Mouse (Mus musculus) heart, embryonic 13.5 days (tissue): Measurements from ENCODE around the gene Apol9b. TPM values are rescaled to one million over a fixed set of nuclear protein-coding genes. Genes with fewer than 3 reads are reported as not detected.
A peak's percentile ranks its signal among the peaks of the same experiment; 100 is the strongest.

Experiments used
- ATAC-seq: fragments of 200-750 bp; cut with Nextera tagmentation; 2 replicates; pipeline ENCODE4 v1.8.0; 2017; ENCODE audit warnings: moderate TSS enrichment; ENCODE audit not compliant: insufficient number of reproducible peaks, low FRiP score, low TSS enrichment; ENCODE audit errors: extremely low read depth
- H3K27ac ChIP-seq: fragments of 300-500 bp; sonication (generic); replicated peaks from 2 replicates; pipeline ENCODE4 v1.5.1; 2015; ENCODE audit warnings: moderate library complexity, mild to moderate bottlenecking, inconsistent platforms
- H3K27me3 ChIP-seq: fragments of 300-500 bp; sonication (generic); replicated peaks from 2 replicates; pipeline ENCODE4 v1.6.1; 2015; ENCODE audit warnings: mild to moderate bottlenecking, inconsistent platforms
- H3K36me3 ChIP-seq: fragments of 300-500 bp; sonication (generic); 2 replicates; pipeline ENCODE4 v1.6.1; 2015; ENCODE audit warnings: mild to moderate bottlenecking, inconsistent platforms
- H3K4me1 ChIP-seq: fragments of 300-500 bp; sonication (generic); 2 replicates; pipeline ENCODE4 v1.6.1; 2015; ENCODE audit warnings: inconsistent platforms
- H3K4me2 ChIP-seq: fragments of 300-500 bp; sonication (generic); 2 replicates; pipeline ENCODE4 v1.6.1; 2015; ENCODE audit warnings: inconsistent platforms, mild to moderate bottlenecking, moderate library complexity
- H3K4me3 ChIP-seq: fragments of 300-500 bp; sonication (generic); 2 replicates; pipeline ENCODE4 v1.5.1; 2015; ENCODE audit warnings: moderate library complexity, mild to moderate bottlenecking, inconsistent platforms
- H3K9ac ChIP-seq: fragments of 300-500 bp; sonication (generic); 2 replicates; pipeline ENCODE4 v1.6.1; 2015; ENCODE audit warnings: inconsistent platforms, mild to moderate bottlenecking, moderate library complexity
- H3K9me3 ChIP-seq: fragments of 300-500 bp; sonication (generic); 2 replicates; pipeline ENCODE4 v1.6.1; 2016; ENCODE audit warnings: inconsistent platforms
- WGBS: fragments of 180-500 bp; shearing (Covaris S2); methylation state at CpG from one replicate; pipeline ENCODE4 v1.1.7; 2015; ENCODE audit warnings: mixed read lengths; 5-methylcytosine and 5-hydroxymethylcytosine counted together
- polyA plus RNA-seq: library from polyadenylated mRNA; unstranded; fragments of >200 nt; fragmentation: Nextera tagmentation; extraction: Ambion mirVana; gene quantifications from 2 replicates; pipeline ENCODE4 v1.2.1, GENCODE M21; 2015

Gene Apol9b
- polyA plus RNA-seq, 1 experiment from 2014 or later: 0.20 TPM

DNA sequence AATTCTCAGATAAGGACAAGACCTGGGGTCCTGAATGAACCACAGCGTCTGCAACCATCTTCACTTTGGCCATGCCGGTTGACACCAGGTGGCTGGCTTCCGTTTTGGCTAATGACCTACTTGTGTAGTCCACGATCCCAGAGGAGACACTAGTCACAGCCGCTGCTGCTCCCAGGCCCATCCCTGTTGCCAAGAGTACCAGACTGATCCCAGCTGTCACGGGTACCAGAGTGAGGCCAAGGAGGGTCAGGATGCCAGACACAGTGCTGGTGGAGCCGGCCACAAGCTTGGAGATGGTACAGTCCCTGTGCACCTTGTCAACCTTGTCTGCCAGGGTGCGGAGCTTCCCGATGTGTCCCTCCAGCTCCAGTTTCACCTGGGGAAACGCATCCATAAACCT is 20.9 kb downstream of the Apol9b start:
- Histone ChIP-seq H3K27ac (no peak overlapping the region), H3K4me3 (no peak overlapping the region), H3K4me1 (peaks cover 5% of the 10 kb centered on the region; the same call in 1 of the 2 replicates), H3K27me3 (peaks cover 10% of the 10 kb centered on the region; the same call in 1 of the 2 replicates), H3K9ac (no peak overlapping the region), H3K4me2 (no peak overlapping the region), H3K9me3 (no peaks in the 10 kb centered on the region), H3K36me3 (no peaks in the 10 kb centered on the region)
- no peak for ATAC-seq
- WGBS: 83% methylated on average over 10 of the region's 10 CpGs

- Histone ChIP-seq H3K4me1 (peaks cover 5% of the 10 kb centered on the region; the same call in 1 of the 2 replicates), H3K27me3 (peaks cover 10% of the 10 kb centered on the region; the same call in 1 of the 2 replicates), H3K4me3 (no peak overlapping the region), H3K9ac (no peak overlapping the region), H3K9me3 (no peaks in the 10 kb centered on the region), H3K27ac (no peak overlapping the region), H3K36me3 (no peaks in the 10 kb centered on the region), H3K4me2 (no peak overlapping the region)
- ATAC-seq: no peak
- 20% methylated on average over 1 of the region's 1 CpGs for WGBS
Measured at GRCm38 (mm10) chr15:77750461-77750860, 21.6 kb downstream of the Apol9b start.

GRCm38 (mm10) chr15:77752443-77752842 is 23.6 kb downstream of the Apol9b start:
- no peaks in the 10 kb centered on the region for H3K36me3 ChIP-seq
- no peaks in the 10 kb centered on the region for H3K9me3 ChIP-seq
- no peak overlapping the region for H3K4me2 ChIP-seq
- no peak overlapping the region for H3K4me3 ChIP-seq
- WGBS: 51% methylated on average over 11 of the region's 11 CpGs
- H3K4me1 ChIP-seq: peaks cover 8% of the 10 kb centered on the region
- H3K9ac ChIP-seq: no peak overlapping the region
- H3K27me3 ChIP-seq: peaks cover 10% of the 10 kb centered on the region; the same call in 1 of the 2 replicates
- H3K27ac ChIP-seq: no peak overlapping the region
- ATAC-seq: no peak

DNA sequence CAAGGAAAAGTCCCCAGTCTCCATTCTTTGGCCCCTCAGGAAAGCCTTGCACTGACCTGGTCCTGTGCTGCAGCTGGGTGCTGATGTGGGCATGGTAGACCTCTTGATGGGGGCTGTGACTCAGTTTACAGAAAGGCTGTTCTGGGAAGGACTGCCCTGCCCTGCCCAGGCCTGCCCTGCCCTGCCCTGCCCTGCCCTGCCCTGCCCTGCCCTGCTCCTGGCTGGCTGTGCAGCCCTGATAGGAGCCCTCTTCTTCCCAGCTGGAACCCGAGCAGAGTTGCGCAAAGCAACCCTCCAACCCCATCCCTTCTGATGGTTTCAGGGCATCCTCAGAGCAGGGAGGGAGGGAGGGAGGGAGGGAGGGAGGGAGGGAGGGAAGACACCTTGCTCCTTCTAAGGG is 26.3 kb downstream of the Apol9b start:
- 20% methylated on average over 1 of the region's 2 CpGs for WGBS
- no peak overlapping the region for H3K27ac ChIP-seq
- no peak for ATAC-seq

GRCm38 (mm10) chr15:77756081-77756480 is 27.2 kb downstream of the Apol9b start:
- H3K27me3 ChIP-seq: peaks cover 10% of the 10 kb centered on the region; the same call in 1 of the 2 replicates
- H3K4me2 ChIP-seq: no peak overlapping the region; the same call in 1 of the 2 replicates
- H3K9me3 ChIP-seq: no peaks in the 10 kb centered on the region
- H3K9ac ChIP-seq: no peak overlapping the region
- no peak for ATAC-seq
- H3K27ac ChIP-seq: no peak overlapping the region
- peaks cover 28% of the 10 kb centered on the region for H3K36me3 ChIP-seq
- 53% methylated on average over 2 of the region's 2 CpGs for WGBS
- no peak overlapping the region for H3K4me3 ChIP-seq
- H3K4me1 ChIP-seq: peaks cover 8% of the 10 kb centered on the region

More for the DNA sequence above, 26.3 kb downstream of the Apol9b start:
- Histone ChIP-seq H3K9me3 (no peaks in the 10 kb centered on the region), H3K27me3 (peaks cover 10% of the 10 kb centered on the region; the same call in 1 of the 2 replicates), H3K4me3 (0 out of 2 replicates have a peak overlapping the region, but pooled peaks have one; percentile 0), H3K9ac (no peak overlapping the region), H3K4me2 (peak overlapping the region; percentile 20; the same call in 1 of the 2 replicates), H3K36me3 (peaks cover 19% of the 10 kb centered on the region), H3K4me1 (peaks cover 8% of the 10 kb centered on the region)

GRCm38 (mm10) chr15:77756848-77757247 is 28.0 kb downstream of the Apol9b start, which contains the start of gene Apol8:
TSS of gene Apol8 (minus strand) at chr15:77757003.
- no peaks in the 10 kb centered on the region for H3K9me3 ChIP-seq
- peaks cover 36% of the 10 kb centered on the region for H3K36me3 ChIP-seq
- 5% methylated on average over 9 of the region's 9 CpGs for WGBS
- no peak for ATAC-seq
- peaks cover 10% of the 10 kb centered on the region; the same call in 1 of the 2 replicates for H3K27me3 ChIP-seq
- no peak within 1 kb of the TSS for H3K9ac ChIP-seq
- no peak within 1 kb of the TSS for H3K4me3 ChIP-seq
- H3K4me1 ChIP-seq: peaks cover 8% of the 10 kb centered on the region
- peak within 1 kb of the TSS; percentile 35 for H3K4me2 ChIP-seq
- H3K27ac ChIP-seq: no peak within 1 kb of the TSS

- ATAC-seq: no peak
- no peak overlapping the region for H3K27ac ChIP-seq
- no peaks in the 10 kb centered on the region for H3K9me3 ChIP-seq
- H3K9ac ChIP-seq: no peak overlapping the region
- H3K4me2 ChIP-seq: no peak overlapping the region
- peaks cover 8% of the 10 kb centered on the region for H3K4me1 ChIP-seq
- H3K4me3 ChIP-seq: no peak overlapping the region
- WGBS: 75% methylated on average over 4 of the region's 4 CpGs
- peaks cover 5% of the 10 kb centered on the region; the same call in 1 of the 2 replicates for H3K27me3 ChIP-seq
- peaks cover 44% of the 10 kb centered on the region for H3K36me3 ChIP-seq
Measured at GRCm38 (mm10) chr15:77757586-77758226, 28.9 kb downstream of the Apol9b start.

DNA sequence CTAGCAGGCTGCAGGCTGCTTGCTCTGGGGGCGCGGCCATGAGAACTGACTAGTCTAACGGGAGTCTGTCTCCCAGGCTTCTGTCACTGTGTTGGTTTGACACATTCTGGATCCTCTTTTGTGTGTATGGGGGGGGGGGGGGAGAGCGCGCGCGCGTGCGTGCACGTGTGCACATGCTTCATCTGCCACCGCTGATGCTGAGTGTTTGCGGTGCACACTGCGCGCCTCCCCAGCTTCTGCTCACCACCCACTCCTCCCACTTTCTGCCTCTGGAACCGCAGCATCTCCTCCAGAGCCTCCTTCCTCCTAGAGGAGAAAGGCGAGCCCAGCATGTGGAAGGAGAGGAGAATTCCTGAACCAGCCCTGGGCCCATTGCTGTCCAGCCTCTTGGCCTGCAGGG is 31.2 kb downstream of the Apol9b start:
- no peak overlapping the region for H3K27ac ChIP-seq
- ATAC-seq: no peak
- H3K9ac ChIP-seq: no peak overlapping the region
- no peaks in the 10 kb centered on the region for H3K9me3 ChIP-seq
- WGBS: 93% methylated on average over 15 of the region's 16 CpGs
- peaks cover 68% of the 10 kb centered on the region for H3K36me3 ChIP-seq
- H3K4me3 ChIP-seq: no peak overlapping the region
- peaks cover 3% of the 10 kb centered on the region; the same call in 1 of the 2 replicates for H3K4me1 ChIP-seq
- no peaks in the 10 kb centered on the region for H3K27me3 ChIP-seq
- no peak overlapping the region for H3K4me2 ChIP-seq

DNA sequence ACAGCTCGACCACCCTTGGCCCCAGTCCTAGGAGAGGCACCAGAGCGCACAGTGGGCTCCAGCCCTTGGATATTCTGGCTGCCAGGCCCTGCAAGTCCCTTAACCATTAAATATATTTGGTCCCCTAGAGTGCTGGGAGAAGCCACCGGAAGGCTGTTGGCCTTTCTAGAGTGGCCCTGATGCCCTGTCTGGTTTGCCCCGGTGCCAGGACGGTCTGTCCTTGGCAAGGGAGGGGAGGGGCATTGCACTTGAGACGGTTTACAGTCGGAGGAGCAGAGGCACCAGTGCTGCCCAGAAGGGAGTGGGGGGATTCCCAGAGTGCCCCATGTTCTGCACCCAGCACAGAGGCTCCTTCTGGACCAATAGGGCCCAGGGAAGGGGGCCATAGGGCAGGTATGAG is 32.2 kb downstream of the Apol9b start:
- H3K4me3 ChIP-seq: no peak overlapping the region
- peaks cover 78% of the 10 kb centered on the region for H3K36me3 ChIP-seq
- no peaks in the 10 kb centered on the region for H3K9me3 ChIP-seq
- H3K27ac ChIP-seq: no peak overlapping the region
- no peaks in the 10 kb centered on the region for H3K27me3 ChIP-seq
- no peak overlapping the region for H3K9ac ChIP-seq
- 96% methylated on average over 7 of the region's 7 CpGs for WGBS
- H3K4me2 ChIP-seq: no peak overlapping the region
- peaks cover 3% of the 10 kb centered on the region; the same call in 1 of the 2 replicates for H3K4me1 ChIP-seq
- no peak for ATAC-seq

- Histone ChIP-seq H3K9me3 (no peaks in the 10 kb centered on the region), H3K9ac (no peak overlapping the region), H3K36me3 (peaks cover 85% of the 10 kb centered on the region), H3K27me3 (no peaks in the 10 kb centered on the region), H3K4me2 (no peak overlapping the region), H3K27ac (no peak overlapping the region), H3K4me3 (no peak overlapping the region), H3K4me1 (peaks cover 3% of the 10 kb centered on the region; the same call in 1 of the 2 replicates)
- no peak for ATAC-seq
- WGBS: 77% methylated on average over 22 of the region's 22 CpGs
Measured at GRCm38 (mm10) chr15:77761561-77762380, 32.9 kb downstream of the Apol9b start.

DNA sequence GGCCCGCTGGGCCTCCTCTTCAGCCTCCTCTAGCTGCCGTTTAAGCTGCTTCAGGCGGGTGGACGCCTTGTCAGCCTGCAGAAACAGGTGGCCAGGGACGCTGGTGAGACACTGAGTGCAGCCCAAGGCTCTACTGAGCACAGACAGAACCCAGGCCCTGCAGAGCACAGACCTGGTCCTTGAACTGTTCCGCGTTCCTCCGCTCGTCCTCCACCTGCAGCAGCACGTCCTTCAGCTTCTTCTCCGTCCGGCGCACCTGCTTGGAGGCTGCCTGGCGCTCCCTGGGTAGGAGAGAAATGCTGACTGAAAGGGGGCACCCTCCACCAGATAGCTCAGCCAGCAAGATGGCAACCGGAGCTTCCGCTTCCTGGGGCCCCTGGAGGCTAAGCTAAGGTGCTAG is 34.2 kb downstream of the Apol9b start:
- Histone ChIP-seq H3K4me3 (no peak overlapping the region), H3K4me2 (no peak overlapping the region), H3K9ac (no peak overlapping the region), H3K27ac (no peak overlapping the region), H3K9me3 (no peaks in the 10 kb centered on the region), H3K27me3 (no peaks in the 10 kb centered on the region), H3K36me3 (peaks cover 98% of the 10 kb centered on the region), H3K4me1 (no peaks in the 10 kb centered on the region)
- 85% methylated on average over 16 of the region's 16 CpGs for WGBS
- ATAC-seq: no peak
